Mouse (Mus musculus): ENCODE results near the gene Rabgap1l. TPM values are rescaled to one million over a fixed set of nuclear protein-coding genes. Genes with fewer than 3 reads are reported as not detected.
A peak's percentile ranks its signal among the peaks of the same experiment; 100 is the strongest.

Rabgap1l gene
- 136 to 229 TPM (median 184 TPM) in 3 replicates for total RNA-seq (2017)

- peak; percentile 85 for ATAC-seq (replicated peaks; ENCODE audit: insufficient number of reproducible peaks, low FRiP score, low TSS enrichment, poor library complexity, severe bottlenecking)
Observed at GRCm38 (mm10) chr1:160792686-160793355, at the start of gene Rabgap1l. Gene Rabgap1l, minus strand, starts transcription at chr1:160793211.

DNA sequence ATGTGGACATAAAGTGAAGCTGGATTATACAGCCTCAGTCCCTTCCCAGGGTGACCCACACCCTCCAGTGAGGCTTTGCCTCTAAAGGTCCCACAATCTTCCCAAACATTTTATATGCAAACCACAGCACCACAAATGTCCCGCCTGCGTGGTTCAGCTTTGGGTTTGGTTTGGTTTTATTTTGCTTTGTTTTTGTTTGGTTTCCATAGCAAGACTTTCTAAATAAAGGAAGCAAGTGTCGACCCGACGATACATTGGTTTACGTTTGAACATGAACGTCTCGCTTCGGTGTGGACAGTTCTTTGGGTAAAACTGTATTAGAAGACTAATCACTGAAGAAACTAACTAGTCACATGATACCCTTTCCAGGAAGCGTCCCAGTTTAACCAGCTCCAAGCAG, 49.6 kb upstream of the Rabgap1l start:
- ATAC-seq (replicated peaks; ENCODE audit: insufficient number of reproducible peaks, low FRiP score, low TSS enrichment, poor library complexity, severe bottlenecking), result no peak

DNA sequence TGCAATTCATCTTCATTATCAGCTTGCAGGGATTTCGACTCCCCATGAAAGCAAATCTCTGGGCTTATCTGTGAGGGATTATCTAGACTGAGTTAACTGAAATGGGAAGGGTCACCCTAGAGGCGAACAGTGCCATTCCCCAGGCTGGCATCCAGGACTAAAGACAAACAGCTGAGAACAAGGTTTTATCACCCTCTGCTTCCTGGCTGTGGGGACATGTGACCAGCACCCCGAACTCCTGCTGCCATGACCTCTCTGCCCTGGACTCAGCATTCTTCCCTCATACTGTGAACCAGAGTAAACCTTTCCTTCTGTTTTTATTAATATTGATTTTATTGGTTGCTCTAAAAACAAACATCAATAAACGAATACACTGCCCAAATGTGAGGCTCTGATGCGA, 47.6 kb upstream of the Rabgap1l start:
- ATAC-seq (replicated peaks; ENCODE audit: insufficient number of reproducible peaks, low FRiP score, low TSS enrichment, poor library complexity, severe bottlenecking), result no peak

DNA sequence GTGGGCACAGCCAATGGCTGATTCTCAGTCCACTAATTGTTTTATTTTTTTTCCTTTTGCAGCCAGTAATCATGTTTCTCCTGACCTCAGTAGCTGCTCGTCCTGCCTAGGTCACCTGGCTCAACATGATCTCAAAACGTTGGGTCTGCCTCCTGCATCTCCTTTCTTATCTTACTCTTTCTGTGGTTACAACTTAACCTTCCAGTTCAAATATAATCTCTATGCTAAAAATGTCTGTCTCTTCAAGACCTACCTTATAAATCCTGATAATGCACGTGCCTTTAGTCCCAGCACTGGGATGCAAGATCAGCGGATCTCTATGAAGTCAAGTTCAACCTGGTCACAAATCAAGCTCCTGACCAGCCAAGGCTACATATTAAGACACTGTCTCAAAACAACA, 46.1 kb upstream of the Rabgap1l start:
- no peak for ATAC-seq (replicated peaks; ENCODE audit: insufficient number of reproducible peaks, low FRiP score, low TSS enrichment, poor library complexity, severe bottlenecking)

- ATAC-seq (replicated peaks; ENCODE audit: insufficient number of reproducible peaks, low FRiP score, low TSS enrichment, poor library complexity, severe bottlenecking), result no peak
Observed at GRCm38 (mm10) chr1:160834446-160834845, 41.4 kb upstream of the Rabgap1l start.

- ATAC-seq (replicated peaks; ENCODE audit: insufficient number of reproducible peaks, low FRiP score, low TSS enrichment, poor library complexity, severe bottlenecking), result no peak
Observed at GRCm38 (mm10) chr1:160832267-160833021, 39.4 kb upstream of the Rabgap1l start.

GRCm38 (mm10) chr1:160830608-160831498, 37.8 kb upstream of the Rabgap1l start:
- ATAC-seq (replicated peaks; ENCODE audit: insufficient number of reproducible peaks, low FRiP score, low TSS enrichment, poor library complexity, severe bottlenecking), result no peak

DNA sequence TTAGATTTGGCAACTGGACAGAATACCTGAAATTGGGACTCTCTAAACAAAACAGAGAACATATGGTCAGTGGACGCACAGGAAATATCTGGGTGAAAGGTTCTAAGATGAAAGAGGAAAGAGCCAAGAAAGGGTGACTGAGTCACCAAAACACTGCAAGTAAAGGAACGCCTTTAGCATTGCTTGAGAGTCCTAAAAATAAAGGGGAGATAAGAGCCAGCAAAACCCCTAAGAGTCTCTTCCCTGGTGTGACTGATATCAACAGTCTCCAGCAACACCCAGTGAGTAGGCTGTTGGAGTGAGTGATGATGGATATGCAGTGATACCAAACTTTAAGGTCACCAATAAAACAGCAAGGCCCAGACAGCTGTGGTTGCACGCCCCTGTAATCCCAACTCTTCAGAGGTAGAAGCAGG, 32.4 kb upstream of the Rabgap1l start:
- no peak for ATAC-seq (replicated peaks; ENCODE audit: insufficient number of reproducible peaks, low FRiP score, low TSS enrichment, poor library complexity, severe bottlenecking)

DNA sequence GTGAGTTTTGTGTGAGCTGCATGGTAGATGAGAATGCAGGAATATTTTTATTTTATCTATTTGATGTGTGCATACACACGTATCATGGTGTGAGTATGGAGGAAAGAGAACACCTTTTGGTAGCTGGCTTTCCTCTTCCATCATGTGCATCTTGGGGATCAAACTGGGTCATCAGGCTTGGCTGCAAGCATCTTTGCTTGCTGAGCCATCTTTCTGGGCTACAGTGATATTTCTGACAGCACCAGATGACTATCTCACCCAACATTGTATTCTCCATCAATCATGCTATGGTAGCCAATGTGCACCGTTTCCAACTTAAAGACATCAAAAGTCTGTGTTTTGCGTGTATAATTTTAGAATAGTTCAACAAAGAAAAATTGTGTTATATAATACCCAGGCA, 30.6 kb upstream of the Rabgap1l start:
- no peak for ATAC-seq (replicated peaks; ENCODE audit: insufficient number of reproducible peaks, low FRiP score, low TSS enrichment, poor library complexity, severe bottlenecking)

DNA sequence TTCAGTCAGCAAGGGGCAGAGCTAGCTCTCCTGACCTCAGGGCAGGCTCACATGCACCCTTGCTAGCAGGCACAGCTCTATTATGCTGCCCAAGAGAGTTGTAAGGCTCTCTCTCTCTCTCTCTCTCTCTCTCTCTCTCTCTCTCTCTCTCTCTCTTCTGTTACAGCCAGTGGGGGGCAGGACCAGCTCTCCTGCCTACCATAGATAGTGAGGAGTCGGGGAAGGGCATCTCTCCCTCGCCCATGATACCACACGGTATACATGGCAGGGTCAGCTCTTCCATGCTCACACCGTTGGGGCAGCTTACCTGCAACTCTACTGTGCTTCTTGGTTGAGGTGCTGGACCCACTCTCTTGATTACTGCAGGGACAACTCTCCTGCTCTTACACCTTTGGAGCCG, 21.2 kb upstream of the Rabgap1l start:
- no peak for ATAC-seq (replicated peaks; ENCODE audit: insufficient number of reproducible peaks, low FRiP score, low TSS enrichment, poor library complexity, severe bottlenecking)

DNA sequence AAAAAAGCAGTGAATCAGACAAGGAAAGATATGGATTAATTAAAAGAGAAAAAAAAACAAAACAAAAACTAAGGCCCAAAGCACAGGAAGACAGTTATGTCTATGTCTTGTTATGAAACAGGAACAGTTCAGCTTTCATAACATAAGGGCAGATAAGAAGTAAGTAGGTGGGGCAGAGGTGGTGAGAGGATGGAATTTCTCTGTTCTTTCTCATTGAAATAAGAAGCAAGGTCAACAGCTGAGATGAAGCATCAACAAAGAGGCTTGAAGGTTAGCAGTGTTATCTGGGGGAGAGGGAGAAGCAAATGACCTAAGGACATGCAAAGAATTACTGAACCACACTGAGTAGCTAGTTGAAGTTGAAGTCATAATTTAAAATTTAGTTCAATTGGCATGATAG, 19.4 kb upstream of the Rabgap1l start:
- ATAC-seq (replicated peaks; ENCODE audit: insufficient number of reproducible peaks, low FRiP score, low TSS enrichment, poor library complexity, severe bottlenecking), result no peak

DNA sequence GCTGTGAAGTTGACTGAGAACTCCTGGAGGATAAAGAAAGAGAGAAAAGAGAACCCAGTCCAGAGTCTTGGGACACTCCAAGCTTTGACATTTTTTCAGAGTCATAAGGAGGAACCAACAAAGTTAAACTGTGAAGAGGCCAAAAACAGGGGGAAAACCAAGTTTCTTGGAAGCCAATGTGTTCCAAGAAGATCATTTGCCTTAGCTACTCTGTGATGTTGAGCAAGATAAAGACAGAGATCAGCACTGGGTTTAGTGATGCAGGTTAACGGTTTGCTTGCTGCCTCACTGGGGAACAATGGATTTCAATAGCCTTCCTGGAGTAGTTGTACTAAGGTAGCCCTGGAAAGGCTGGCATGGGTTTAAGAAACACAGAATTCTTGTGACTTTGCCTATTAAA, 18.9 kb upstream of the Rabgap1l start:
- no peak for ATAC-seq (replicated peaks; ENCODE audit: insufficient number of reproducible peaks, low FRiP score, low TSS enrichment, poor library complexity, severe bottlenecking)

GRCm38 (mm10) chr1:160805268-160805667, 12.3 kb upstream of the Rabgap1l start:
- ATAC-seq (replicated peaks; ENCODE audit: insufficient number of reproducible peaks, low FRiP score, low TSS enrichment, poor library complexity, severe bottlenecking), result no peak

- ATAC-seq (replicated peaks; ENCODE audit: insufficient number of reproducible peaks, low FRiP score, low TSS enrichment, poor library complexity, severe bottlenecking), result no peak
Observed at GRCm38 (mm10) chr1:160799972-160800371, 7.0 kb upstream of the Rabgap1l start.

DNA sequence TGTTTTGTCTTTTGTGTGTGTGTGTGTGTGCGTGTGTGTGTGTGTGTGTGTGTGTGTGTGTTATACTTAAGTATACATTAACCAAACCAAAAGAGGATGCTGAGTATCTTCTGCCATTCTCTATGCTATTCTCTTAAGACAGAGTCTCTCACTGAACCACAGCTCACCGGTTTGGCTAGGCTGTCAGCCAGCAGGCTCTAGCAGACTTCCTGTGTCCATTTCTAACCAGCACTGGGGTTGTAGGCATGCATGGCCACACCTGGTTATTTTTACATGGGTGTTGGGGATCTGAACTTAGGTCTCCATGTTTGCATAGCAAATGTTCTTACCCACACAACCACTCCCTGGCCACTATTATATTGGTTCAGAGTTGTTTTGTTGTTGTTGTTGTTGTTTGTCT, 2.0 kb upstream of the Rabgap1l start:
- ATAC-seq (replicated peaks; ENCODE audit: insufficient number of reproducible peaks, low FRiP score, low TSS enrichment, poor library complexity, severe bottlenecking), result no peak

- no peak for ATAC-seq (replicated peaks; ENCODE audit: insufficient number of reproducible peaks, low FRiP score, low TSS enrichment, poor library complexity, severe bottlenecking)
Observed at GRCm38 (mm10) chr1:160793791-160794757, 1.1 kb upstream of the Rabgap1l start.

DNA sequence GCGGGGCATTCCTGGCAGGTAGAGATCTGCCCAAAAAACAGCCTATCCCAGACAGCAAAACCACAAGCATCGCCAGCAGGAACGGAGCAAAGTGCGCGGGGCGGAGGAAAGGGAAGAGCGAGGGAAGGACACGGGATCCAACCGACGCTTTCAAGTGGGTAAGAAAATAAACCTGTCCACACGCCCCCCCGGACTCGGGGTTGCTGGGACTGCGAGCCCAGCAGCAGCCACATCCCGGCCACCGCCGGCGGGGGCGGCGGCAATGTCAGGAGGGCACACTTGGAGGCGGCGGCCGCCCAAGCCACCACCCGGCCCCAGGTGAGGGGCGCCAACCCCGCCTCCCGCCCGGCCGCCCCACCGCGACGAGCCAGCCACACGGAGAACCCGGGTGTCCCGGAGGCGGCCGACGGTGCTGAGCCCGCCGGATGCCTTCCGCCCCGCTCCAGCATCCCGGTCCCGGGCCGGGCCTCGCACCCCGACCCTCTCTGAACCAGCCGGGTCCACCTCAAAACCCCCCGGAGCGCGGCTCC, 790 bp downstream of the Rabgap1l start:
- ATAC-seq (replicated peaks; ENCODE audit: insufficient number of reproducible peaks, low FRiP score, low TSS enrichment, poor library complexity, severe bottlenecking), result no peak

Measured in monocyte, adult 5-6 weeks (primary cell).